26 mouse cellular contexts compared by ENCODE assay signal in genomic region chr2:55687345-55687744, GRCm38 (mm10).
DNase-seq lines count a peak whose midpoint lies in the region; ATAC-seq and TF ChIP-seq lines count a peak whose summit lies in the region.
"Had no signal": no experiment of that assay in that cellular context is flagged by ENCODE, and none has a peak within 500 bp of the region (broad histone marks: within the 10 kb centered on the region; RNA-seq: fewer than 3 reads in every experiment).

No protein-coding gene starts in this region.

- no peaks in the 10 kb centered on the region for H3K4me1 ChIP-seq in midbrain, embryonic 11.5 days (ENCODE audit: control insufficient read depth, insufficient read depth, low read length)
- H3K4me1 ChIP-seq in midbrain, postnatal 0 days (ENCODE audit: insufficient read depth, low read length): no peaks in the 10 kb centered on the region
- no peaks in the 10 kb centered on the region for H3K4me1 ChIP-seq in liver, embryonic 14.5 days (replicated peaks; ENCODE audit: control insufficient read depth in 2 of 2, insufficient read depth in 2 of 2, low read length in 1 of 2)
- H3K4me1 ChIP-seq: embryonic facial prominence, embryonic 12.5 days; embryonic facial prominence, embryonic 15.5 days; heart, embryonic 10.5 days; heart, embryonic 13.5 days; hindbrain, embryonic 15.5 days had no signal

- no peaks in the 10 kb centered on the region for H3K9me3 ChIP-seq in midbrain, embryonic 11.5 days (ENCODE audit: control insufficient read depth, low read length)
- H3K9me3 ChIP-seq in midbrain, postnatal 0 days (ENCODE audit: low read length): no peaks in the 10 kb centered on the region
- H3K9me3 ChIP-seq in liver, embryonic 14.5 days (ENCODE audit: control insufficient read depth, low read length): no peaks in the 10 kb centered on the region
- H3K9me3 ChIP-seq: embryonic facial prominence, embryonic 12.5 days; embryonic facial prominence, embryonic 15.5 days; heart, embryonic 10.5 days; heart, embryonic 13.5 days; hindbrain, embryonic 15.5 days had no signal

- H3K9ac ChIP-seq in midbrain, embryonic 11.5 days (ENCODE audit: low read length): no peak overlapping the region
- H3K9ac ChIP-seq in midbrain, postnatal 0 days (replicated peaks; ENCODE audit: low read length, poor library complexity, severe bottlenecking): no peak overlapping the region
- no peak overlapping the region for H3K9ac ChIP-seq in liver, embryonic 14.5 days (replicated peaks)
- H3K9ac ChIP-seq: embryonic facial prominence, embryonic 12.5 days; embryonic facial prominence, embryonic 15.5 days; forebrain, postnatal 0 days; heart, embryonic 13.5 days; hindbrain, embryonic 15.5 days had no signal

- no peak overlapping the region for H3K4me3 ChIP-seq in midbrain, embryonic 11.5 days (ENCODE audit: low read depth, low read length)
- H3K4me3 ChIP-seq in midbrain, postnatal 0 days (ENCODE audit: low read depth, low read length): no peak overlapping the region
- no peak overlapping the region for H3K4me3 ChIP-seq in liver, embryonic 14.5 days (ENCODE audit: insufficient read depth in 1 of 2, low read depth in 2 of 2, low read length in 2 of 2)
- H3K4me3 ChIP-seq: embryonic facial prominence, embryonic 12.5 days; embryonic facial prominence, embryonic 15.5 days; heart, adult 2 months; heart, embryonic 10.5 days; heart, embryonic 13.5 days; hindbrain, embryonic 15.5 days had no signal

- DNase-seq in midbrain, embryonic 11.5 days (ENCODE audit: low spot score, missing footprints): peak; percentile 68
- no peak for DNase-seq in midbrain, postnatal 0 days (ENCODE audit: low spot score)
- no peak for DNase-seq in liver, embryonic 14.5 days (ENCODE audit: low read depth in 3 of 3, low spot score in 3 of 3)
- DNase-seq in thymus, postnatal 10 days (ENCODE audit: low spot score in 2 of 2): no peak
- DNase-seq in ovary, postnatal 14 days (ENCODE audit: low spot score): no peak
- DNase-seq in layer of hippocampus, postnatal 10 days (ENCODE audit: low spot score in 2 of 2): no peak
- DNase-seq: adrenal gland, adult 2 months; adrenal gland, postnatal 14 days; cerebellum, adult 11 months; cerebellum, adult 2 months; cerebellum, adult 9-11 months; cerebellum, postnatal 25 days; forebrain, postnatal 0 days; gastrocnemius, postnatal 25 days; heart, adult 2 months; heart, postnatal 14 days; heart, postnatal 4 days had no signal

- no peaks in the 10 kb centered on the region for H3K27me3 ChIP-seq in midbrain, embryonic 11.5 days (ENCODE audit: control insufficient read depth, insufficient read depth, low read length)
- no peaks in the 10 kb centered on the region for H3K27me3 ChIP-seq in midbrain, postnatal 0 days (ENCODE audit: insufficient read depth, low read length)
- no peaks in the 10 kb centered on the region for H3K27me3 ChIP-seq in liver, embryonic 14.5 days (ENCODE audit: control insufficient read depth, insufficient read depth, low read length)
- H3K27me3 ChIP-seq: embryonic facial prominence, embryonic 12.5 days; embryonic facial prominence, embryonic 15.5 days; heart, embryonic 13.5 days; hindbrain, embryonic 15.5 days; Patski had no signal

- H3K36me3 ChIP-seq in midbrain, embryonic 11.5 days (ENCODE audit: control insufficient read depth, insufficient read depth, low read length): no peaks in the 10 kb centered on the region
- no peaks in the 10 kb centered on the region for H3K36me3 ChIP-seq in midbrain, postnatal 0 days (ENCODE audit: insufficient read depth, low read length)
- H3K36me3 ChIP-seq in liver, embryonic 14.5 days (replicated peaks; ENCODE audit: control insufficient read depth, insufficient read depth, low read depth): no peaks in the 10 kb centered on the region
- H3K36me3 ChIP-seq: embryonic facial prominence, embryonic 12.5 days; embryonic facial prominence, embryonic 15.5 days; heart, embryonic 10.5 days; heart, embryonic 13.5 days; hindbrain, embryonic 15.5 days had no signal

- H3K4me2 ChIP-seq in midbrain, embryonic 11.5 days: no peak overlapping the region
- H3K4me2 ChIP-seq in midbrain, postnatal 0 days (ENCODE audit: low read depth, low read length, poor library complexity, severe bottlenecking): no peak overlapping the region
- H3K4me2 ChIP-seq in liver, embryonic 14.5 days (ENCODE audit: low read depth): no peak overlapping the region
- H3K4me2 ChIP-seq: embryonic facial prominence, embryonic 12.5 days; embryonic facial prominence, embryonic 15.5 days; heart, embryonic 13.5 days; hindbrain, embryonic 15.5 days had no signal

- H3K27ac ChIP-seq in midbrain, embryonic 11.5 days (ENCODE audit: low read depth, low read length): no peak overlapping the region
- H3K27ac ChIP-seq in midbrain, postnatal 0 days (ENCODE audit: low read depth, low read length): no peak overlapping the region
- H3K27ac ChIP-seq in liver, embryonic 14.5 days: no peak overlapping the region
- H3K27ac ChIP-seq: embryonic facial prominence, embryonic 12.5 days; embryonic facial prominence, embryonic 15.5 days; heart, adult 2 months; heart, embryonic 10.5 days; heart, embryonic 13.5 days; hindbrain, embryonic 15.5 days had no signal

- WGBS in midbrain, embryonic 11.5 days: 87% methylated on average over 4 of the region's 4 CpGs
- 87% methylated on average over 4 of the region's 4 CpGs for WGBS in midbrain, postnatal 0 days
- 28% methylated on average over 4 of the region's 4 CpGs for WGBS in liver, embryonic 14.5 days (ENCODE audit: insufficient replicate concordance)

- no peak for ATAC-seq in midbrain, embryonic 11.5 days (ENCODE audit: low FRiP score)
- no peak for ATAC-seq in midbrain, postnatal 0 days (ENCODE audit: low FRiP score)
- ATAC-seq in activated CD4-positive, CD25-positive, alpha-beta regulatory T cell, adult 4 months: peak; percentile 6
- ATAC-seq in liver, embryonic 14.5 days (ENCODE audit: insufficient read depth): peak; percentile 57; the same call in 1 of the 2 replicates
- ATAC-seq: CD4-positive, CD25-positive, alpha-beta regulatory T cell, adult 4 months; forebrain, embryonic 14.5 days; forebrain, postnatal 0 days; Patski had no signal

- peak; percentile 35; the same call in 1 of the 2 replicates for TF ChIP-seq EP300 in liver, embryonic 14.5 days (IDR thresholded peaks at IDR 0.05; ENCODE audit: low read depth)

- TF ChIP-seq CTCF in midbrain, postnatal 0 days (IDR thresholded peaks at IDR 0.05): no peak
- TF ChIP-seq CTCF in liver, embryonic 14.5 days (IDR thresholded peaks at IDR 0.05; ENCODE audit: low read depth): no peak

Comparison
In these comparisons a context has a peak if more than half of its experiments do, and no peak if none do; other contexts are left out.
1. ATAC-seq: peak in activated CD4-positive, CD25-positive, alpha-beta regulatory T cell, adult 4 months (single experiment) and liver, embryonic 14.5 days (single experiment); none in midbrain, embryonic 11.5 days (single experiment) and midbrain, postnatal 0 days (single experiment).